Mouse (Mus musculus) E14TG2a.4 (cell line): ENCODE data around the gene Nfatc4.

ENCODE experiments used
- H3K27me3 ChIP-seq: 2 replicates; pipeline ENCODE4 v1.6.1; 2014; ENCODE audit warnings: low read length, control low read depth; ENCODE audit not compliant: insufficient read depth
- H3K36me3 ChIP-seq: 2 replicates; pipeline ENCODE4 v1.6.1; 2014; ENCODE audit warnings: low read length, control low read depth; ENCODE audit not compliant: insufficient read depth
- H3K4me1 ChIP-seq: replicated peaks from 2 replicates; pipeline ENCODE4 v1.6.1; 2014; ENCODE audit warnings: low read depth, low read length, control low read depth
- H3K4me3 ChIP-seq: replicated peaks from 2 replicates; pipeline ENCODE4 v1.5.1; 2014; ENCODE audit warnings: mild to moderate bottlenecking, low read length
- H3K9me3 ChIP-seq: 2 replicates; pipeline ENCODE4 v1.6.1; 2014; ENCODE audit warnings: low read length, control low read depth
- CTCF ChIP-seq: conservative IDR thresholded peaks from 2 replicates; pipeline ENCODE4 v1.5.1; 2014; ENCODE audit warnings: low read length
- NANOG ChIP-seq: IDR thresholded peaks from 2 replicates; pipeline ENCODE4 v1.6.1; 2014; ENCODE audit warnings: borderline replicate concordance, low read length, mixed read lengths
- POU5F1 ChIP-seq: IDR thresholded peaks from 2 replicates; pipeline ENCODE4 v1.6.1; 2014; ENCODE audit warnings: low read length, borderline replicate concordance

Nfatc4 gene

DNA sequence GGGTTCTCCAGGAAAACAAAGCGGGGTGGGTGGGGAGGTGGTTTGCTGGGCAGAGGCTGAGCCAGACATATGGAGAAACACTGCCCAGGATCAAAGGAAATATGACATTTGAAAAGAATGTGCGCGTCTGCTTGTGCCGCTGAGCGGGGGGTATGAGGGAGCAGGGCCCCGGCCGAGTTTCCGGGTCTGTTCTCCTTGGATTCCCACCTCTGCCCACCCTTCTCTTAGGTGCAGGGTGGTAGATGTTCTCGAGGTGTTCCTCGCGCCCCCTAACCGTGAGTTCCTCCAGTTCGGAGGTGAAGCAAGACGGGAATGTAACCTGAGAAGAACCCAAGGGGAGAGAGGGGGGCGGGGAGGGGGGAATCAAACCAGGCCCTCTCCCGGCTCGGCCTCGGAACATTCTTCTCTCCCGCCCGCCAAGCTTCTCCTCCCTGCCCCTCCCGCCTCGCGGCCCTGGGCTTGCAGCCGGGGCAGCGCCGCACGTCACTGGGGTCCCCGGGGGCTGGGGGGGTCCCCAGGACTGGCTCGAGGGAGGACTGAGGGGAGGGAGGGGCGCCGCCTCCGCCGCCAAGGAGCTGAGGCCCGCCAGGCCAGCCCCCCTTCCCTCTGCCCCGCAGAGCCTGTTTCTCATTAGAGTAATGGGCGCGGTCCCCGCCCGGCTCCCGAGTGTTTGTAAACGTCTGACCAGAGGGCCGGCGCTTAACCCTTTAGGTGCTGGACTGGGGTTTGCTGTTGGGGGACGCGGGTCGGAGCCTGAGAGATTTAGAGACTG is at the start of gene Nfatc4:
Gene Nfatc4, plus strand, starts transcription at position 154 of the 772 bp plus-strand sequence.
- Histone ChIP-seq H3K9me3 (no peaks in the 10 kb centered on the region), H3K4me1 (peaks cover 63% of the 10 kb centered on the region), H3K27me3 (peaks cover 18% of the 10 kb centered on the region), H3K4me3 (peak within 1 kb of the TSS; percentile 84), H3K36me3 (peaks cover 17% of the 10 kb centered on the region)
- TF ChIP-seq POU5F1 = no peak
- no peak for TF ChIP-seq CTCF
- no peak for TF ChIP-seq NANOG

DNA sequence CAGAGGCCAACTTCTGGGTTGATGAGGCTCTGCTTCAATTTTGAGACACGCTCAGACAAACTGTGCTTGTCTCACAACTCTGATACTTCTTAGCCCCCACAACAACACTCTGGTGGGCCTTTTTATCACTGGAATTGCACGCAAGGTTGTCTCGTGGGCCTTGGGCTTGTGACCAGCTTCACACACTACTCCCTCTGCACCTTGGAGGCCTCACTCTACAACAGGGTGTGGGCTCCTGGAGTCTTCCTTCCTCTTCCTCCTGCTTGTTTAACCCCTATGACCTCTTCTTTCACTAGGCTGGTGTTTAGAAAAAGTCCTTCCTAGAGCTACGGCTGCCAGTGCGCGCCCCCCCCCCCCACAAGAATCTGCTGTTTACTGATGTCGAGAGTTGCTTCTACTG is 46.2 kb upstream of the Nfatc4 start:
- TF ChIP-seq CTCF (no peak), POU5F1 (no peak), NANOG (no peak)
- no peaks in the 10 kb centered on the region for H3K9me3 ChIP-seq
- H3K27me3 ChIP-seq = peaks cover 81% of the 10 kb centered on the region
- H3K4me1 ChIP-seq = peaks cover 27% of the 10 kb centered on the region
- H3K4me3 ChIP-seq = no peak overlapping the region
- H3K36me3 ChIP-seq = no peaks in the 10 kb centered on the region

DNA sequence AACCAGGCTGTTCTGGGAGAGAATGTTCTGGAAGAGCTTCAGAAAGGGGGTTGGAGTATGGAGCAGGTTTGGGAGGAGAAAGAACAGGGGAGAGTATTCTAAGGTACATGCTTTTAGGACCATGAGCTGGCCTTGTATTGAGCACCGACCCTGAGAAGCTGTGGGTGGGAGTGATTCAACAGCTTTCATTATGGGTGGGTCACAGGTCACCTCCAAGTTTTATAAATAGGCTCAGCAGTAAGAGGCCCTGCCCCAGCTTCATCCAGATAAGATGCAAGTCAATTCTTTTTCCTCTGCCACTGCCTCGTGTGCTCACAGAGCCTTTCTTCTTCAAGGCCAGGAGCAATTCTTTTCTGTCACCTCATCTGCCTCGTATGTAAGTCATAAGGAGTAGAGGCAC is 45.8 kb upstream of the Nfatc4 start:
- Histone ChIP-seq H3K4me1 (peaks cover 30% of the 10 kb centered on the region), H3K9me3 (no peaks in the 10 kb centered on the region), H3K36me3 (no peaks in the 10 kb centered on the region), H3K27me3 (peaks cover 81% of the 10 kb centered on the region), H3K4me3 (no peak overlapping the region)
- TF ChIP-seq NANOG = no peak
- no peak for TF ChIP-seq POU5F1
- no peak for TF ChIP-seq CTCF

DNA sequence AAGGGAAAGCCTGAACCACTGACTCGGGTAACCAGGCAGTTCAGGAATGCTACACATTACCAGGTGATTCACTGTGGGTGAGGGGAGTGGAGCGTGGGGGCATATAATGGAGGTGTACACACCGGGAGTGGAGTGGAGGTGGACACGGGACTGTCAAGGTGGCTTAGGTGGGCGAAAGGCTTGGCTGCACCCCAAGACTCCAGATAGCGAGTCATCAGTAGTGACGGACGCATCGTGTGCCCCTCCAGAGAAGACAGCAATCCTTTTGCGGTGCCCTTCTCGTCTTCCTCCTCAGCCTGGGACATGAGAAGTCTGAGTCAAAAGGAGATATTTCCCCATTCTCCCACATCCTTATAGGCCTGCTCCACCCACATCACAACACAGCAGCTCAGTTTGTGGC is 45.1 kb upstream of the Nfatc4 start:
- Histone ChIP-seq H3K4me1 (peaks cover 31% of the 10 kb centered on the region), H3K4me3 (no peak overlapping the region), H3K9me3 (no peaks in the 10 kb centered on the region), H3K36me3 (no peaks in the 10 kb centered on the region), H3K27me3 (peaks cover 81% of the 10 kb centered on the region)
- TF ChIP-seq NANOG (no peak), POU5F1 (no peak), CTCF (no peak)

DNA sequence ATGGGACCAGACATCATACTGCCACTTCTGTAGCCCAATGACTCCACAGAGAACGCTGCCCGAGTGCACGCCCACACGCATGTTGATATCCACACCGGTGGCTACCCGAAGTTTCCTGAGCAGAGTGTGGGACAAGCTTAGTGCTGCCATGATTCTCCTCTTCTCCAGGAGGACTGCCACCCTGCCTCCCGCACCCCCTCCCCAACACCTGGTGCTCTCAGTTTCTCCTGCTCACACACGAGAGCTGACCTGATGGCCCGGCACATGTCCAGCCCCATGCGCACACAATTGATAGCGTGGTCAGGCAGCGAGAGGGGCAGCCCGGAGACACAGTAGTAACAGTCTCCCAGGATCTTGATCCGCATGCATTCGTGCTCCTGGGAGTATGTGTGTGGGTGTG is 44.3 kb upstream of the Nfatc4 start:
- Histone ChIP-seq H3K4me1 (peaks cover 40% of the 10 kb centered on the region), H3K27me3 (peaks cover 83% of the 10 kb centered on the region), H3K9me3 (no peaks in the 10 kb centered on the region), H3K4me3 (peak overlapping the region; percentile 43), H3K36me3 (no peaks in the 10 kb centered on the region)
- TF ChIP-seq CTCF (no peak), POU5F1 (no peak), NANOG (no peak)

DNA sequence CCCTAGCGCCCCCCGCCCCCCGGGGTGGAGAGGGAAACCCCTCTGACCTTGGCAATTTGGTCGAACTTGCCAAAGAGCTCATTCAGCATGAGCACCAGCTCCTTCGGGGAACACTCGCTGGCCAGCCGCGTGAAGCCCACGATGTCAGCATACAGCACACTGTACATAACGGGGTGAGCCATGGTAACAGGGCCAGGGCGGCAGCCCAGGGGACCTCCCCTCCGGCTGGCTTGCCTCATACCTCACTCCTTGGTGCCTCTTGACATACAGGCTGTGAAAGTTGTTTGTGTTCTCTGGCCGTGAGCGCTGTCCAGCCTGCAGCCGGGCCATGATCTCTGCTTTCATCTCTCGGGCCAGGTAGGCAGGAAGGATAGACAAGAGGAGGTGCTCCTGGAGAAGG is 43.3 kb upstream of the Nfatc4 start:
- Histone ChIP-seq H3K27me3 (peaks cover 83% of the 10 kb centered on the region), H3K4me1 (peaks cover 45% of the 10 kb centered on the region), H3K36me3 (no peaks in the 10 kb centered on the region), H3K4me3 (no peak overlapping the region), H3K9me3 (no peaks in the 10 kb centered on the region)
- TF ChIP-seq POU5F1 (no peak), CTCF (no peak), NANOG (no peak)

DNA sequence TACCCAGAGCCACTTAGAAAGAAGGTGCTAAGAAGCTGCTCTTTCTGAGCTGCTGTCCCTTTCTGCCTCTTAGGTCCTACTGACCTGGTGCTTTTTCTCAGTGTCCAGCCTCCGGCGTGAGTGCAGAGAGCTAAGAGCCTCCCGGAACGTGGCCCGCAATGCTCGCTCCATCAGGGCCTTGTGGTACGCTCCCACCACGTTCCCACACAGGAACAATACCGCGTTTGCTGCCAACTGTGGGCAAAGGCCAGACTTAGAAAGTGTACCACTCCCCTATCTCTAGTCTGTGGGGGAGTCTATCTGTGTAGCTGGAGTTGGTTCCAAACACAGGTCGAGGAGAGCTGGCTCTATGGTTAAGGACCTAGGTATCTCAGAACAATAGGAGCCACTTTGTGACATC is 42.2 kb upstream of the Nfatc4 start:
- Histone ChIP-seq H3K4me1 (peaks cover 45% of the 10 kb centered on the region), H3K9me3 (no peaks in the 10 kb centered on the region), H3K36me3 (peaks cover 3% of the 10 kb centered on the region), H3K27me3 (peaks cover 83% of the 10 kb centered on the region), H3K4me3 (no peak overlapping the region)
- TF ChIP-seq CTCF (no peak), POU5F1 (no peak), NANOG (no peak)

DNA sequence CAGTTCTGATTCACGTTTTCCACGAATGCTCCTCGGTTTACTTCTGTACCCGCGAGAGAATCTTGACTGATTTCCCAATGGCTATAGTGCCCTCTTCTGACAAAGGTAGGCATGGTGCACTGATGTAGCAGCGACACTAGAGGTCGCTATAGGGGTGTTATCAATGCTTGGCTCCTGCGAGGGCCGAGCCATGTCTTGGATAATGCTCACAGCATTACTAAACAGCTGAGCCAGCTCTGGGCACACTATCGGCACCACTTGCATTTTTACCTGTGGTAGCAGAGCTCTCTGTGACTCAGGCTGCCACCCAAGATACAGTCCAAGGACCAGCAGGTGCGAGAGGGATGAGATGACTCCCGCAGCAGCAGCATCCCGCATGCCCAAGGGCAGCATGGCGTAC is 41.6 kb upstream of the Nfatc4 start:
- Histone ChIP-seq H3K4me3 (peak overlapping the region; percentile 41; the same call in 1 of the 2 replicates), H3K4me1 (peaks cover 45% of the 10 kb centered on the region), H3K36me3 (peaks cover 9% of the 10 kb centered on the region), H3K9me3 (no peaks in the 10 kb centered on the region), H3K27me3 (peaks cover 85% of the 10 kb centered on the region)
- TF ChIP-seq CTCF = peak; percentile 98
- TF ChIP-seq POU5F1 = no peak
